Mouse (Mus musculus) liver, adult 10 weeks (tissue): ENCODE measurements around the gene Gprc5c. TPM values are rescaled to one million over a fixed set of nuclear protein-coding genes. Genes with fewer than 3 reads are reported as not detected.

Experiments
- polyA plus RNA-seq: library from polyadenylated mRNA; stranded (reverse); fragments of 350-450 nt; fragmentation: Illumina TruSeq; extraction: RNeasy Lipid Tissue Mini Kit (QIAGEN cat#74804); gene quantifications from one replicate; pipeline ENCODE4 v1.2.3, GENCODE M21; 2014; ENCODE audit warnings: low read depth, low replicate concordance

Gprc5c gene
- 10.1 TPM for polyA plus RNA-seq

GRCm38 (mm10) chr11:114850452-114851268 is at the start of gene Gprc5c:
Gene Gprc5c (plus strand): TSS chr11:114851152.

DNA sequence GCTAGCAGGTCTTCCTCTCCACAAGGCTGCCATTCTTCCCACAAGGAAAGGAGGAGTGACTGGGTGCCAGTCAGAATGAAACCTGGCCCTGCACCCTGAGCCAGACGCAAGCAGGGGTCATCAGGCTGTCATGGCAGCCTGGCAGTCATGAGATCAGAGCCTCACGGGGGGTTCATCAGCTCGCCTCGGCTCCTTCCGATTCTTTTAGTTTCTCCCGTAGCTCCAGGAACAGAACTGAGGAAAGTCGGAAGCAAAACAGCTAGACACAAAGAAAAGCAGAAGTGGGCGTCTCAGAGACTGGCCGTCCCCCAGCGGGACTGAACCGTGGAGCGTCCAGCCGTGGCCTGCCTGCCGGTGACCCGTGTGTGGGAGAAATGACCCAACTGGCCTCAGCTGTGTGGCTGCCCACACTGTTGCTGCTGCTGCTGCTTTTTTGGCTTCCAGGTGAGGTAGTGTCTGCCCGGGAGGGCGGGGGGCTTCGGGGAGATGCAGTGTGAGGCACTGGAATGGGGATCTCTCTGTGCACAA is 39.1 kb downstream of the Gprc5c start, which contains the start of gene Cd300a:
Gene Cd300a, plus strand, starts transcription at position 51 of the 528 bp plus-strand sequence.

Other genes with a start within 250 kb of the Gprc5c start
- 109 TPM for gene Rpl38, start 182.6 kb upstream of the Gprc5c start, polyA plus RNA-seq
- 4.9 TPM for gene Ttyh2, start 175.7 kb upstream of the Gprc5c start, polyA plus RNA-seq
- gene Dnaic2, start 123.7 kb upstream of the Gprc5c start, polyA plus RNA-seq, result not detected
- gene Kif19a, start 85.8 kb upstream of the Gprc5c start, polyA plus RNA-seq, result not detected
- not detected for gene Btbd17, start 55.2 kb upstream of the Gprc5c start, polyA plus RNA-seq
- not detected for gene Gpr142, start 52.2 kb upstream of the Gprc5c start, polyA plus RNA-seq
- 1.8 TPM for gene Cd300a, start 38.9 kb downstream of the Gprc5c start, polyA plus RNA-seq
- gene Cd300lb, start 83.2 kb downstream of the Gprc5c start, polyA plus RNA-seq, result 0.42 TPM
- gene Cd300c, start 118.0 kb downstream of the Gprc5c start, polyA plus RNA-seq, result not detected
- gene Cd300ld, start 138.8 kb downstream of the Gprc5c start, polyA plus RNA-seq, result 5.9 TPM
- 1.9 TPM for gene Cd300c2, start 150.7 kb downstream of the Gprc5c start, polyA plus RNA-seq
- not detected for gene Cd300ld2, start 165.0 kb downstream of the Gprc5c start, polyA plus RNA-seq
- gene Cd300ld4, start 175.9 kb downstream of the Gprc5c start, polyA plus RNA-seq, result not detected
- 0.61 TPM for gene Cd300ld5, start 186.6 kb downstream of the Gprc5c start, polyA plus RNA-seq
- 0.61 TPM for gene Cd300ld3, start 197.3 kb downstream of the Gprc5c start, polyA plus RNA-seq
- gene Cd300e, start 211.0 kb downstream of the Gprc5c start, polyA plus RNA-seq, result 1.9 TPM
- gene Rab37, start 240.3 kb downstream of the Gprc5c start, polyA plus RNA-seq, result 0.16 TPM